Comparison of ENCODE assay signal across 21 mouse cellular contexts in the genomic region with DNA sequence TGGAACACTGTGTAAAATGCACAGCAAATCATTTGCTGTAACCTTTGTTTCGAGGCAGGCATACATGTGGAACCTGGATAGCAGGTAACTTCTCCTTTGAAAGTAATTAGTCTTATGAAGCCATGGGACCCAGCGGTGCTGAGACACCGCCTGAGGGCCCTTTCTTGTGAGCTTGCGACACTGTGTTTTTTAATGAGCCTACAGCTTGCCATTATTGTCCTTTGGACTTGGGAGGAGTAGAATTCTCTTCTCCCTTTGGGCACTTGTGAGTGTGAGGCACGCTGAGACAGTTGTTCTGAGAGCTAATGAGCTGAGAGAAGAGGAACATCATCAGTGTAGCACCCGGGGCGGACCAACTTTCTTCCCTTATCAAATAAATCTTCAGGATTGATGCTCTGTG.
DNase-seq lines count a peak whose midpoint lies in the region; ATAC-seq and TF ChIP-seq lines count a peak whose summit lies in the region.
"Had no signal": no experiment of that assay in that cellular context is flagged by ENCODE, and none has a peak within 500 bp of the region (broad histone marks: within the 10 kb centered on the region; RNA-seq: fewer than 3 reads in every experiment).

No protein-coding gene starts in this region.

- intact Hi-C loops in gastrocnemius, adult 2 months (cut with DNase I) = no loop called here
- intact Hi-C loops in heart, postnatal 36 days (cut with DNase I) = no loop called here

- TF ChIP-seq EP300 in heart, postnatal 0 days (IDR thresholded peaks at IDR 0.05; ENCODE audit: low read depth) = no peak

- no peaks in the 10 kb centered on the region for H3K27me3 ChIP-seq in heart, postnatal 0 days (ENCODE audit: control insufficient read depth, insufficient read depth, low read length)
- no peaks in the 10 kb centered on the region for H3K27me3 ChIP-seq in midbrain, embryonic 13.5 days
- H3K27me3 ChIP-seq in midbrain, embryonic 11.5 days (ENCODE audit: control insufficient read depth, insufficient read depth, low read length) = no peaks in the 10 kb centered on the region
- H3K27me3 ChIP-seq: CH12.LX; limb, embryonic 13.5 days; liver, embryonic 13.5 days had no signal

- WGBS in heart, postnatal 0 days = 92% methylated on average over 7 of the region's 7 CpGs
- WGBS in midbrain, embryonic 13.5 days = 59% methylated on average over 7 of the region's 7 CpGs
- WGBS in midbrain, embryonic 11.5 days = 82% methylated on average over 7 of the region's 7 CpGs

- no peak for TF ChIP-seq CTCF in gastrocnemius, adult 2 months (IDR thresholded peaks at IDR 0.05)
- TF ChIP-seq CTCF in heart, postnatal 0 days (IDR thresholded peaks at IDR 0.05; ENCODE audit: low read depth) = no peak

- H3K27ac ChIP-seq in gastrocnemius, adult 2 months = 0 out of 2 replicates have a peak overlapping the region, but pooled peaks have one; percentile 66
- H3K27ac ChIP-seq in heart, postnatal 0 days (ENCODE audit: low read depth) = 0 out of 2 replicates have a peak overlapping the region, but pooled peaks have one; percentile 96
- H3K27ac ChIP-seq in midbrain, embryonic 13.5 days = peak overlapping the region; percentile 44; the same call in 1 of the 2 replicates
- no peak overlapping the region for H3K27ac ChIP-seq in midbrain, embryonic 11.5 days (ENCODE audit: low read depth, low read length)
- H3K27ac ChIP-seq: limb, embryonic 13.5 days; liver, embryonic 13.5 days had no signal

- H3K4me1 ChIP-seq in heart, postnatal 0 days (ENCODE audit: control insufficient read depth, insufficient read depth) = peaks cover 56% of the 10 kb centered on the region
- peaks cover 17% of the 10 kb centered on the region for H3K4me1 ChIP-seq in midbrain, embryonic 13.5 days (replicated peaks)
- H3K4me1 ChIP-seq in midbrain, embryonic 11.5 days (ENCODE audit: control insufficient read depth, insufficient read depth, low read length) = no peaks in the 10 kb centered on the region
- H3K4me1 ChIP-seq: liver, embryonic 13.5 days had no signal

- no peaks in the 10 kb centered on the region for H3K36me3 ChIP-seq in heart, postnatal 0 days (replicated peaks; ENCODE audit: control insufficient read depth, insufficient read depth, low read length)
- H3K36me3 ChIP-seq in midbrain, embryonic 13.5 days = no peaks in the 10 kb centered on the region
- no peaks in the 10 kb centered on the region for H3K36me3 ChIP-seq in midbrain, embryonic 11.5 days (ENCODE audit: control insufficient read depth, insufficient read depth, low read length)
- H3K36me3 ChIP-seq: limb, embryonic 13.5 days; liver, embryonic 13.5 days had no signal

- no peak for DNase-seq in gastrocnemius, adult 2 months
- DNase-seq in gastrocnemius, adult 8-10 months (ENCODE audit: low spot score in 2 of 2) = no peak
- DNase-seq in heart, postnatal 0 days (ENCODE audit: low spot score) = no peak
- no peak for DNase-seq in heart, postnatal 36 days
- DNase-seq in midbrain, embryonic 11.5 days (ENCODE audit: low spot score, missing footprints) = no peak
- peak; percentile 23 for DNase-seq in retina, embryonic 14.5 days (ENCODE audit: low spot score)
- DNase-seq: adrenal gland, postnatal 36 days; cerebellum, adult 18-20 months; embryo, embryonic 11 days; gastrocnemius, postnatal 36 days; heart, postnatal 14 days; kidney, adult 11 months; liver, embryonic 13.5 days; lung, embryonic 14.5 days; lung, postnatal 36 days; thymus, postnatal 14 days had no signal

- H3K9me3 ChIP-seq in heart, postnatal 0 days (replicated peaks; ENCODE audit: control insufficient read depth, low read length) = no peaks in the 10 kb centered on the region
- no peaks in the 10 kb centered on the region for H3K9me3 ChIP-seq in midbrain, embryonic 13.5 days
- H3K9me3 ChIP-seq in midbrain, embryonic 11.5 days (ENCODE audit: control insufficient read depth, low read length) = no peaks in the 10 kb centered on the region
- H3K9me3 ChIP-seq: limb, embryonic 13.5 days; liver, embryonic 13.5 days had no signal

- H3K9ac ChIP-seq in heart, postnatal 0 days (replicated peaks; ENCODE audit: low read depth, low read length) = no peak overlapping the region
- H3K9ac ChIP-seq in midbrain, embryonic 13.5 days (replicated peaks) = no peak overlapping the region
- no peak overlapping the region for H3K9ac ChIP-seq in midbrain, embryonic 11.5 days (ENCODE audit: low read length)
- H3K9ac ChIP-seq: limb, embryonic 13.5 days; liver, embryonic 13.5 days; lung, embryonic 14.5 days had no signal

- no peak overlapping the region for H3K4me3 ChIP-seq in gastrocnemius, adult 2 months
- H3K4me3 ChIP-seq in heart, postnatal 0 days (ENCODE audit: low read depth, low read length) = no peak overlapping the region
- H3K4me3 ChIP-seq in midbrain, embryonic 13.5 days (replicated peaks) = no peak overlapping the region
- no peak overlapping the region for H3K4me3 ChIP-seq in midbrain, embryonic 11.5 days (ENCODE audit: low read depth, low read length)
- H3K4me3 ChIP-seq: limb, embryonic 13.5 days; liver, embryonic 13.5 days; myocyte had no signal

- ATAC-seq in heart, postnatal 0 days (ENCODE audit: insufficient read depth, low read depth) = no peak
- peak; percentile 37 for ATAC-seq in midbrain, embryonic 13.5 days
- ATAC-seq in midbrain, embryonic 11.5 days (ENCODE audit: low FRiP score) = no peak
- no peak for ATAC-seq in frontal cortex, adult (ENCODE audit: low TSS enrichment)

- H3K4me2 ChIP-seq in heart, postnatal 0 days (ENCODE audit: low read depth, low read length) = no peak overlapping the region
- no peak overlapping the region for H3K4me2 ChIP-seq in midbrain, embryonic 13.5 days (replicated peaks)
- H3K4me2 ChIP-seq in midbrain, embryonic 11.5 days = no peak overlapping the region
- H3K4me2 ChIP-seq: limb, embryonic 13.5 days; liver, embryonic 13.5 days; lung, embryonic 14.5 days had no signal
